In genomic region chr2:112378973-112379898, GRCm38 (mm10) we compare ENCODE assay signal across 8 mouse cellular contexts. TPM values are rescaled to one million over a fixed set of nuclear protein-coding genes. Genes with fewer than 3 reads are reported as not detected.
A peak's percentile ranks its signal among the peaks of the same experiment; 100 is the strongest.
DNase-seq lines count a peak whose midpoint lies in the region; ATAC-seq lines count a peak whose summit lies in the region.

Katnbl1 (plus strand) TSS chr2:112379211.

- peak within 1 kb of the TSS; percentile 95 for H3K9ac ChIP-seq in heart, embryonic 16.5 days (ENCODE audit: low read length)
- peak within 1 kb of the TSS; percentile 96 for H3K9ac ChIP-seq in liver, embryonic 15.5 days
- peak within 1 kb of the TSS; percentile 89 for H3K9ac ChIP-seq in neural tube, embryonic 12.5 days

- ATAC-seq in CD4-positive, CD25-positive, alpha-beta regulatory T cell, adult 4 months, result peak; percentile 98
- ATAC-seq in heart, embryonic 16.5 days (replicated peaks; ENCODE audit: extremely low read depth, insufficient read depth, low FRiP score), result peak; percentile 99
- peak; percentile 99 for ATAC-seq in liver, embryonic 15.5 days (ENCODE audit: insufficient read depth)
- ATAC-seq in neural tube, embryonic 12.5 days (ENCODE audit: low FRiP score, low read depth), result peak; percentile 99

- H3K4me2 ChIP-seq in heart, embryonic 16.5 days (ENCODE audit: low read depth, low read length), result peak within 1 kb of the TSS; percentile 81
- H3K4me2 ChIP-seq in liver, embryonic 15.5 days, result peak within 1 kb of the TSS; percentile 77
- peak within 1 kb of the TSS; percentile 65 for H3K4me2 ChIP-seq in neural tube, embryonic 12.5 days (replicated peaks)

- peak; percentile 91 for DNase-seq in c-Kit-negative CD71-positive TER-119-positive erythroid progenitor cells, embryonic 14.5 days (ENCODE audit: low read depth, low spot score)
- peak; percentile 89 for DNase-seq in forebrain, embryonic 10.5 days (ENCODE audit: extremely low spot score, low spot score)
- DNase-seq in kidney, postnatal 36 days, result peak; percentile 92 to 99
- DNase-seq in telencephalon, adult 2 months (ENCODE audit: low read depth, low spot score), result peak; percentile 78

- no peaks in the 10 kb centered on the region for H3K9me3 ChIP-seq in forebrain, embryonic 10.5 days
- no peaks in the 10 kb centered on the region for H3K9me3 ChIP-seq in heart, embryonic 16.5 days (replicated peaks; ENCODE audit: control insufficient read depth, low read length)
- no peaks in the 10 kb centered on the region for H3K9me3 ChIP-seq in liver, embryonic 15.5 days (replicated peaks)
- H3K9me3 ChIP-seq in neural tube, embryonic 12.5 days, result no peaks in the 10 kb centered on the region

- H3K27me3 ChIP-seq in forebrain, embryonic 10.5 days (ENCODE audit: poor library complexity, severe bottlenecking), result 0 out of 2 replicates have a peak, but pooled peaks cover 3% of the 10 kb centered on the region
- H3K27me3 ChIP-seq in heart, embryonic 16.5 days (ENCODE audit: control insufficient read depth, insufficient read depth, low read length), result no peaks in the 10 kb centered on the region
- H3K27me3 ChIP-seq in liver, embryonic 15.5 days, result no peaks in the 10 kb centered on the region
- H3K27me3 ChIP-seq in neural tube, embryonic 12.5 days (replicated peaks), result no peaks in the 10 kb centered on the region; the same call in 1 of the 2 replicates

- H3K36me3 ChIP-seq in forebrain, embryonic 10.5 days (replicated peaks), result peaks cover 9% of the 10 kb centered on the region
- no peaks in the 10 kb centered on the region for H3K36me3 ChIP-seq in heart, embryonic 16.5 days (ENCODE audit: control insufficient read depth, insufficient read depth)
- H3K36me3 ChIP-seq in liver, embryonic 15.5 days (replicated peaks), result 0 out of 2 replicates have a peak, but pooled peaks cover 4% of the 10 kb centered on the region
- H3K36me3 ChIP-seq in neural tube, embryonic 12.5 days, result no peaks in the 10 kb centered on the region

- H3K4me1 ChIP-seq in forebrain, embryonic 10.5 days, result peaks cover 15% of the 10 kb centered on the region
- H3K4me1 ChIP-seq in heart, embryonic 16.5 days (ENCODE audit: control insufficient read depth, insufficient read depth, low read length), result peaks cover 12% of the 10 kb centered on the region
- peaks cover 37% of the 10 kb centered on the region for H3K4me1 ChIP-seq in liver, embryonic 15.5 days (replicated peaks)
- H3K4me1 ChIP-seq in neural tube, embryonic 12.5 days, result peaks cover 5% of the 10 kb centered on the region

- under 1% methylated on average over 72 of the region's 72 CpGs for WGBS in forebrain, embryonic 10.5 days
- WGBS in heart, embryonic 16.5 days, result under 1% methylated on average over 72 of the region's 72 CpGs
- WGBS in liver, embryonic 15.5 days (ENCODE audit: insufficient replicate concordance), result under 1% methylated on average over 68 of the region's 72 CpGs
- WGBS in neural tube, embryonic 12.5 days, result under 1% methylated on average over 72 of the region's 72 CpGs

- H3K4me3 ChIP-seq in forebrain, embryonic 10.5 days, result peak within 1 kb of the TSS; percentile 94
- H3K4me3 ChIP-seq in heart, embryonic 16.5 days (ENCODE audit: low read length), result peak within 1 kb of the TSS; percentile 86
- peak within 1 kb of the TSS; percentile 98 for H3K4me3 ChIP-seq in liver, embryonic 15.5 days (replicated peaks)
- H3K4me3 ChIP-seq in neural tube, embryonic 12.5 days, result peak within 1 kb of the TSS; percentile 96

- peak within 1 kb of the TSS; percentile 98 for H3K27ac ChIP-seq in forebrain, embryonic 10.5 days
- H3K27ac ChIP-seq in heart, embryonic 16.5 days (ENCODE audit: low read length), result peak within 1 kb of the TSS; percentile 83
- H3K27ac ChIP-seq in liver, embryonic 15.5 days (replicated peaks), result peak within 1 kb of the TSS; percentile 92
- peak within 1 kb of the TSS; percentile 72 for H3K27ac ChIP-seq in neural tube, embryonic 12.5 days

RNA-seq across cellular contexts. Expression of gene Katnbl1, which starts in this region (rescaled TPM):
- polyA plus RNA-seq in CD4-positive, CD25-positive, alpha-beta regulatory T cell, adult 4 months (2017; shearing (Covaris generic)), result 10 to 100 TPM; 21.1 to 23.5 TPM
- 43.0 and 44.7 TPM in 2 replicates for polyA plus RNA-seq in forebrain, embryonic 10.5 days (2016; fragmentation: Nextera tagmentation; extraction: Ambion mirVana)
- polyA plus RNA-seq in heart, embryonic 16.5 days (2015; fragmentation: Nextera tagmentation; extraction: Ambion mirVana), result 21.3 and 25.1 TPM in 2 replicates
- polyA plus RNA-seq in liver, embryonic 15.5 days (2015; fragmentation: Nextera tagmentation; extraction: Ambion mirVana), result 15.7 and 17.1 TPM in 2 replicates
- 46.9 and 48.8 TPM in 2 replicates for polyA plus RNA-seq in neural tube, embryonic 12.5 days (2016; fragmentation: Nextera tagmentation; extraction: Ambion mirVana)

Comparison
In these comparisons a context has a peak if more than half of its experiments do, and no peak if none do; other contexts are left out.
1. Peak in every context shown above with its lines: DNase-seq, ATAC-seq, H3K4me3 ChIP-seq and H3K27ac ChIP-seq.